Mouse (Mus musculus): ENCODE data around the gene Cacna2d2.

Cacna2d2 gene

DNA sequence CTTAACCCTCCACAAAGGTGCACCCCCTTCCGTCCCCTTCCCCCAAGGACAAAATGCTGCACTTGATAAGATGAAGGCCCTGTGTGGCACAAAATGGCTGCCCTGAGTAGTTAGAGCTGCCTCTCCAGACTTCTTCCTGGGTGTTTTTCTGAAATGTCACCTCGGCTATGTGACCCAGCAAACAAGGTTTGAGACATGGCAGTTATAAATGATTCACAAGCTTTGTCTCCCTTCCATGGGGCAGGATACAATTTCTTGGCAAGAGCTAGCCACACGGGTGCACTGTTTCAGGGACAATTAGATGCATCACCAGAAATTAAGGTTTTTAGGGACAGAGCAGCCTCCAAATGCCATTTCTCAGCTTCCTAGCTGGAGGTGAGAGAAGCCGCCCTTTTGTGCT is 141.0 kb downstream of the Cacna2d2 start:
- no peak for DNase-seq (ENCODE audit: low read depth, low spot score)

GRCm38 (mm10) chr9:107541005-107541404 is 141.6 kb downstream of the Cacna2d2 start:
- no peak for DNase-seq (ENCODE audit: low read depth, low spot score)

DNA sequence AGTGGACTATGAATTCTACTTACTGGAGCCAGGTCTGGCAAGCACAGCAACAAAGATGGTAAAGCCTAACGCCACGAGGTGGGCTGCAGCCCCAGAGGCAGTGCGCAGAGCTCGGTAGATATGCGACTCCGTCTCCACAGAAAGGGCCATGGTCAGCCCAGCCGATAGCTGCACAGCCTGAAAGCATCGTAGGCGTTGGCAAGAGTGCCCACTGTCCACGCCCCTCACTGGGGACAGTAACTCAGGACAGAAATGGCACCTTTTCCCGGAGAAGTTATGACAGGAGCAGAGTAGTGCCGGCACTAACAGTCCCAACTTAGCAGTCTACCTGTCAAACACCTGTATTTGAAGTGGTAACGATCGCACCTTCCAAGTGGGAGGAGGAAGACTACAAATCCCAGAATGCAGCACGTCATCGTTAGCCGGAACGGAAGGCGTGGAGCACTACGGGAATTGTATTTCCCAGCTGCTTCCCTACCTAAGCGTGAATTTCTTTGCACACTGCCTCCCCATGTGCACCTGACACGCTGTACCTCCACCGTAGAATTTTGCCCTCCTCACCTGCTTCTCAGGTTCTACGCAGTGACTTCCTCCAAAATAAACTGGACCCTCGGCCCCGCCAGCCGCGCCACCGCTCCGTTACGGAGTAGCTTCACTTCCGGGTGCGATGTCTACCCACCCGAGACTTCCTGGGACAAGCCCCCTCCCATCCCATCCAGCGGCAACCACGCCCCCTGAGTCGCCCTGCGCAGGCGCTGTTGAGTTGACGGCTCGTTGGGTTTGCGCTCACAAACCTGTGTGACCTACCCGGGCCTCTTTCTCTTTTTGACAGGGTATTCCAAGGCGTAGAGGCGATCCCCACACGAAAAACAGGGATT is 142.3 kb downstream of the Cacna2d2 start, which contains the start of the genes Cyb561d2 and Nprl2:
TSS of gene Cyb561d2 (minus strand) at position 720 of the 878 bp plus-strand sequence.
TSS of gene Nprl2 (plus strand) at position 753 of the 878 bp plus-strand sequence.
- DNase-seq (ENCODE audit: low read depth, low spot score), result peak; percentile 94

- no peak for DNase-seq (ENCODE audit: low read depth, low spot score)
These were observed 142.9 kb downstream of the Cacna2d2 start for GRCm38 (mm10) chr9:107542352-107542686.

- DNase-seq (ENCODE audit: low read depth, low spot score), result no peak
These were observed 143.3 kb downstream of the Cacna2d2 start for GRCm38 (mm10) chr9:107542721-107543120.

- DNase-seq (ENCODE audit: low read depth, low spot score), result no peak
These were observed 143.9 kb downstream of the Cacna2d2 start for GRCm38 (mm10) chr9:107543299-107543698.

GRCm38 (mm10) chr9:107544196-107544700 is 144.8 kb downstream of the Cacna2d2 start:
- DNase-seq (ENCODE audit: low read depth, low spot score), result no peak

DNA sequence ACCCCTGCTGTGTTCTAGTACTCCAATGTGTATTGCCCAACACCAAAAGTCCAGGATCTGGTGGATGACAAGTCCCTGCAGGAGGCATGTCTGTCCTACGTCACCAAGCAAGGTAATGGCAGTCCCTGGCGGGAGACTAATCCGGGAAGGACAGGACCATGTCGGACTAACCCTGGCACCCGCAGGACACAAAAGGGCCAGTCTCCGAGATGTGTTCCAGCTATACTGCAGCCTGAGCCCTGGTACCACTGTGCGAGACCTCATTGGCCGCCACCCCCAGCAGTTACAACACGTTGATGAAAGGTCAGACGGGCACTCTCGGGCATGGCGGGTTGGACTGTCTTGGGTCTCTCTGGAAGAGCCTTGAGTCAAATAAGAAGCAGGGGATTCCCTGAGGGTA is 145.3 kb downstream of the Cacna2d2 start:
- no peak for DNase-seq (ENCODE audit: low read depth, low spot score)

GRCm38 (mm10) chr9:107545199-107545598 is 145.8 kb downstream of the Cacna2d2 start:
- no peak for DNase-seq (ENCODE audit: low read depth, low spot score)

DNA sequence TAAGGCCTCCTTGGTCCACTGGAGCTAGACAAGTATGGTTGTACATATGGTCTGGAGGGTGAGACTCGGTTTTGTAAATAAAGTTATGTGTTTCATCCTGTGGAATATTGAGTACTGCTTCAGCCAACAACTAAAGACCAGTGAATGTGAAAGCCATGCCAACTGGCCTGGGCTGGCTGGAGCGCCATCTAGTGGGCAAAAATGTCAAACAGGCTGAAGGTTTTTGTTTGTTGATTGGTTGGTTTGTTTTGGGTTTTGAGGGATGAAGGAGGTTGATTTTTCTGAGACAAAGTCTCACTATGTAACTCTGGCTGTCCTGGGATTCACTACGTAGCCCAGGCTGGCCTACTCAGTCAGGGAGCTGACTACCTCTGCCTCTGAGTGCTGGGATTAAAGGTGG is 146.2 kb downstream of the Cacna2d2 start:
- DNase-seq (ENCODE audit: low read depth, low spot score), result peak; percentile 86

DNA sequence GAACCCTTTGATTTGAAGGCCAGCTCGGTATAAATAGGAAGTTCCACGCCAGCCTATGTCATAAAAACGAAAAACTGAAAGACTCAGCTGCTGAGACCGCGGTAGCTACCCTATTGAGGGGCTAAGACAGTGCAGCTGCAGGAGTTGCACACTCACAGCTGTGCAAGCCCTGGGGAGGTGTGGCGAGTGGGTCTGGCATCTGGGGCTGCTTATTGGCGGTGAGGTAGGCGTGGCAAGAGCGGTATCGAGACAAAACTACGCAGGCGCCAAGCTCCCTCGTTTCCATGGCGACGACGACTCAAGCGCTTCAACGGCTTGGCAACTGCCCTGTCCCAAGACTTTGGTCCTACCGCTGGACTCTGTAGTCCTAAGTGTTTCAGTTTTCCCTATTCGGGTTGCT is 147.6 kb downstream of the Cacna2d2 start, which contains the start of gene Zmynd10:
TSS of gene Zmynd10 (plus strand) at position 273 of the 400 bp plus-strand sequence.
- peak; percentile 93 for DNase-seq (ENCODE audit: low read depth, low spot score)

DNA sequence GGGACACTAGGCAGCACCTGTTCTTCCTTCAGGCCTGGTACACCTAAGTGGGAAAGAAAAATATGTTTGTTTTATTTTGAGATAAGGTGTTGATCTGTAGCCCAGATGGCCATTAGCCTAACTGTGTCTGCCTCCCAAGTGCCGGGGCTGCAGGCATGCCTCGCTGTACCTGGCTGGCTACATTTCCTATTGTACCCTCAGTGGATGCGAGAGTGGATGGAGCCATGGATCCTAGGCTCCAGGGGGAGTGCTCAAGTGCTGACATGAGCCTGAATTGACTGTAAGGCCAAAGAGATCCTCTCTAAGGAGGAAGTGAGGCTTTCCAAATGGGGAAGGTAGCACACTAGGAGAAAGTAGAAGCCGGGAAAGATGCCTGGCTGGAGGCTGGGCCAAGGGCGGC is 148.5 kb downstream of the Cacna2d2 start:
- DNase-seq (ENCODE audit: low read depth, low spot score), result no peak

GRCm38 (mm10) chr9:107548820-107549219 is 149.4 kb downstream of the Cacna2d2 start:
- no peak for DNase-seq (ENCODE audit: low read depth, low spot score)

- DNase-seq (ENCODE audit: low read depth, low spot score), result no peak
These were observed 150.1 kb downstream of the Cacna2d2 start for GRCm38 (mm10) chr9:107549297-107550074.

GRCm38 (mm10) chr9:107550491-107551116 is 151.2 kb downstream of the Cacna2d2 start:
- DNase-seq (ENCODE audit: low read depth, low spot score), result no peak

DNA sequence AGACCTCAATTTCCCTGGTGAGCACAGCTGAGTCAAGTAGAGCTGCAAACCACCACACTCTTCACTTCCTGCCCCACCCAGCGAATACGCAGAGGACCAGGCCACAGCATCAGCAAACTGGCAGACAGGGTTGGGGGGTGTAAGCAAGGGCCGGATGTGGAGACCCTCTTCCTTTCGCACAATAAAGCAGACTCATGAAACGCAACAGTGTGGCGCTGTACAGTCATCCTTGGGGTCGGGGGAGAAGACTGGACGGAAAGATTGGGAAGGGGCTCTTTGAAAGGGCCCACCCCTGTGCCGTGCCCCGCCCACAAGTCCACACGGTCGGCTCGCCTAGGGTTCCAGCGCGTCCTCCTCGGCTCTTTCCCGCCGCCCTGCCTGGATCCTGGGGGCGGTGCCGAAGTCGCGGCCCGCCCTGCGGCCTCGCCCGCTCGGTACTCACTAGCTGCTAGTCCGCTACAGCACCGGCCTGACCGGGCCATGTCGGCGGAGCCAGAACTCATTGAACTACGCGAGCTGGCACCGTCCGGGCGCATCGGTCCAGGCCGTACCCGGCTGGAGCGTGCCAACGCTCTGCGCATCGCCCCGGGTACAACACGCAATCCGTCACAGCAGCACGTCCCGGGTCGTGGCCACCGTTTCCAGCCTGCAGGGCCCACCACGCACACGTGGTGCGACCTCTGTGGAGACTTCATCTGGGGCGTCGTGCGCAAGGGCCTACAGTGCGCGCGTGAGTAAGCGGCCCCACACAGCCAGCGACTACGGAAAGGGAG is 151.9 kb downstream of the Cacna2d2 start, which contains the start of gene Rassf1:
TSS of gene Rassf1 (plus strand) at position 439 of the 773 bp plus-strand sequence.
- peak; percentile 73 for DNase-seq (ENCODE audit: low read depth, low spot score)

DNA sequence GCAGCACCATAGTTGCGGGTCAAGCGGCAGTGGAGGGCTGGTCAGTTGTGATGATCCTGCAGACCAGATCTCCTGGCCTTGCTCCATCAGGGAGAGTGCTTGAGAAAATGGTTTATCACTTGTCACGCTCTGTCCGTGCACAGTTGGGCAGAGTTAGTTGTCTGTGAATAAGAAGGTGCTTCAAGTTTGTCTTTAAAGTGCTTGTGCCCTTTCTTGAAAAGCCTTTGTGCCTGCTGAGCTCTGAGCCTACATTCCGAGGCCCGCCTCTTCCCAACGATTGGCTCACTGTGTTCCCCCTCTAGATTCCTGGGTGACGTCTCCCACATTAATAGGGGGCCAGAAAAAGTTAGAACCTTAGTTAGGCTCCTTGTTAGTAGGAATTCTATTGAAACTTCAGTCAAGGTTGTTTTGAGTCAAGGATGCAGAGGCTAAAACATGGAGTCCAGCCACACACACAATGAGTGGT is 152.5 kb downstream of the Cacna2d2 start:
- DNase-seq (ENCODE audit: low read depth, low spot score), result peak; percentile 58

DNA sequence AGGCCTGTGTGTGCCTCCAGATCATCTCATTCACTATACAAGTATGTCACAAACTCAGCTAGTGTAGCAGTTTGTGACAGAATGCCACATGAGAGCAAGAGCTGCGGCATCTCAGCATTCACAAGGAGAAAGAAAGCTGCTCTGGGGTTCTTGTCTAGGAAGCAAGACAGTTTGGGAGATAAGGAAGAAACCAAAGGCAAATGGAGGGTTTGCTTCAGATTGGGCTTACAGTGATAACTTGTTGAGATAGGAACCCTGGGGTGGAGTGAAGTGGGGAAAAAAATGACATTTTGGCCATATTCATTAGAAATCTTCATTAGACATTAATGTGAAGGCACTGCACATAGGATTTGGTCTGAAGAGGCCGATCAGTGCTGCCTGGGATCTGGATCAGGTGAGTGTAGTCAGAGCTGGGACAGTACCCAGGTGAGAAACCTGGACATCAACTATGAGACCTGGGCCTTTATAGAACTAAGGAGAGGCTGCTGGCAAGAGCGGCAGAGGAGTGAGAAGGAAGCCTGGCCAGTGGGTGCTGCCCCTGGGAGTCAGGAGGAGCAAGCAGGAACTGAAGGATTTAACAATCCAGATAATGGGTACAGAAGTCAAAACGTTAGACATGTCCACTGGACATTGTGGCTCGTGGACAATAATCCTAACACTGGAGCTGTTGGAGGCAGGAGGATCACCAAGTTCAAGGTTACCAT is 153.4 kb downstream of the Cacna2d2 start:
- no peak for DNase-seq (ENCODE audit: low read depth, low spot score)

- no peak for DNase-seq (ENCODE audit: low read depth, low spot score)
These were observed 154.3 kb downstream of the Cacna2d2 start for GRCm38 (mm10) chr9:107553541-107554318.

All from 3T3-L1 (cell line).